Mouse (Mus musculus): ENCODE results near the gene Hltf.
"Not testable (repeated sequence)": the region's sequence is repeated elsewhere in the genome, so short reads cannot be mapped to it uniquely, and the experiment has no call there.

The Hltf gene

DNA sequence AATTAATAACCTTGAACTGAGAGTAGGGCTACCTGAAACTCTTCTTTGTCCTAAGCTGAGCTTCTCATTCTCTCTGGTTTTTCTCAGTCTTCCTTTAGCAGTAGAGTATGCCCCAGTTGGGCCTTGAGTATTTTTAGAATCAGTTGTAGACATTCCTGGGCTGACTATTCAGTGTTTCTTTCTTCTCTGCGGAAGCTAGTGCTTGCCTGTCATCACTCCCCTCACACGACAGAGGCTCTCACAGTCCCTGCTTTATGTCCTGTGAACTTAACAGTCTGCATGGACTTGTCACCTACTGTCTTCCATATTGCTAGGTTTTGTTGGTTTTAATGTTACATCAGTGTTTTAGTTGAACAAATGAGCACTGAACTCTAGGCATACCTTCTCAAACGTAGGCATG is 24.6 kb downstream of the Hltf start:
- in situ Hi-C loops (cut with MboI; ENCODE audit: unreplicated experiment in 2 of 2), result no loop called here

DNA sequence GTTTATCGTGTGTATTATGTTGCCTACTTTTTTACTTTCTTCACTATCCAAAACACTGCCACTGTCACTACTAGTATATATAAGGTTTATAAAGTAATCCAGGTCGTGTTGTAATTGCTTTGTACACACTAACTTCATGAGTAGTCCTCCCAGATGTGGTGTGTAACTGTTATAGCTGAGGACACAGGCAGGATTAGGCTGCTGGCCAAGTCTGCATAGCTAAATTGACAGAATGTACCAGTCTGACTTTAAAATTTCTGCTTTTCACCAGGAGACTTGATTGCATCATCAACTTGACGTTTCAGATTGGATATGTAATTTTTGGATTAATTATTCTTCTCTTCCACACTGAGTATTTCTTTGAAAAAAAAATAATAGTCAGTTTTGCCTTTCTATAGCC is 46.2 kb downstream of the Hltf start:
- in situ Hi-C loops (cut with MboI; ENCODE audit: unreplicated experiment in 2 of 2), result no loop called here

DNA sequence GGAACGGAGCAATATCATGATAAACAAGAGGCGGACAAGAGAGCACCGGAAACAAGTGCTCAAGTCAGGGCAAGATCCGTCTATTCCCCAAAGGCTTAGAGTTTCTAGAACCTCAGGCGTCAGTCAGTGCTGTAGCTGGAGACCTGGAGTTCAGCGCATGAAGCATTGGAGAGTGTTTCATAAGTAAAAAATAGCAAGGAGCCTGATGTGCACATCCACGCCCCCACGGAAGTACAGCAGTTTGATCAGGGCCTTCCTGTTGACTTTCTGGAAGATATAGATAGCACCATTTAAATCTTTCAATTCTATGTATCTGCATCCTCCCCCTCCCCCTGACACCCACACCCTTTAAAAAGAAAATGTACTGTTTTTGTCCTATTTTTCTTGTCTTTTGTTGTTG is 46.7 kb downstream of the Hltf start:
- in situ Hi-C loops (cut with MboI; ENCODE audit: unreplicated experiment in 2 of 2), result no loop called here

DNA sequence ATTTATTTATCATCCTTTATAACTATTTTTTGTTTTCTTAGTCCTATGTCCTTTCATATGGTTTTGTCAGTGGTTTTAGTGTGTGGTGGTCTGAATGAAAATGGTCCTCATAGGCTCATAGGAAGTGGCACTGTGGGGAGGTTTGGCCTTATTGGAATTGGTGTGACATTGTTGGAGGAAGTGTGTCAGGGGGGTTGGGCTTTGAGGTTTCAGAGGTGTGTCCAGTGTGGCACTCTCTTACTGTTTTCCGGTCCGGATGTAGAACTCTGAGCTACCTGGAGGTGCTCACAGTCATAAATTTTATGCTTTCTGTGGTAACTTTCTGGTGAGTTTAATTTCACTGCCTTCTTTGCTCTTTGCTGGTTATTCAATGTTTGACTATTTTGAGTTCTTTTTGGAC is 47.2 kb downstream of the Hltf start:
- in situ Hi-C loops (cut with MboI; ENCODE audit: unreplicated experiment in 2 of 2), result no loop called here

DNA sequence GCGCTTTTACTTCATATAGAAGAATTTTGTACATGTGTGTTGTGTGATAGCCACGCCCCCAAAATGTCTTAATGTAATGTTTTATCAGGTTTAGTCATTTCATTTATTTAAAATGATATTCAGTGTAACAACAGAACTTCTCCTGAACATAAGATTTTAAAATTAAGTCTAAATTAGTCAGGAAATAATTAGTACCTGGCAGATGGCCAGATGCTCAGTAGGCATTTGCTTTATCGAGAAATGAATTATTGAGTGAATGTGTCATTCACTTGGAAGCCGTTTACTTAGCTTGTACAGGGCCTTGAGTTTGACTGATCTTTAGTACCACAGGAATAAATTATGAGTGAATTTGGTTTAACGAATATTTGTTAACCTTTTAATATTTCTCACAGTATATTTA is 51.3 kb downstream of the Hltf start:
- in situ Hi-C loops (cut with MboI; ENCODE audit: unreplicated experiment in 2 of 2), result no loop called here

DNA sequence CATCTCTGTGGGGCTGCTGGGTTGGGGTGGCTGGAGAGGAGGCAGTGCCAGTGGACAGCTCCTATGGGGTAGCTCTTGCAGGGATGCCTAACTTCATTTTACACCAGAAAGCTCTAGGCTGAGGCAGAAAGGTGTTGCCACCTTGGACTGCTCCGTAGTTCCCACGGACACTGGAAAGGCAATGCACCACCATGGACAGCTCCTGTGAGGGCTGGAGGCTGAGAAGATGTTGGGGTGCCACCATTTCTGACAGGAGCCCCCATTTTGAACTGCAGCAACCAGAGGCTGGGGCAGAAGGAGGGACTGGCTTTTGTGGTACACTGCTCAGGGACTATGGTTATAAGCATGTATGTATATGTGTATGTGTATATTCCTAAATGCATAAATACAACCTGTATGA is 54.3 kb downstream of the Hltf start:
- in situ Hi-C loops (cut with MboI; ENCODE audit: unreplicated experiment in 2 of 2), result no loop called here

DNA sequence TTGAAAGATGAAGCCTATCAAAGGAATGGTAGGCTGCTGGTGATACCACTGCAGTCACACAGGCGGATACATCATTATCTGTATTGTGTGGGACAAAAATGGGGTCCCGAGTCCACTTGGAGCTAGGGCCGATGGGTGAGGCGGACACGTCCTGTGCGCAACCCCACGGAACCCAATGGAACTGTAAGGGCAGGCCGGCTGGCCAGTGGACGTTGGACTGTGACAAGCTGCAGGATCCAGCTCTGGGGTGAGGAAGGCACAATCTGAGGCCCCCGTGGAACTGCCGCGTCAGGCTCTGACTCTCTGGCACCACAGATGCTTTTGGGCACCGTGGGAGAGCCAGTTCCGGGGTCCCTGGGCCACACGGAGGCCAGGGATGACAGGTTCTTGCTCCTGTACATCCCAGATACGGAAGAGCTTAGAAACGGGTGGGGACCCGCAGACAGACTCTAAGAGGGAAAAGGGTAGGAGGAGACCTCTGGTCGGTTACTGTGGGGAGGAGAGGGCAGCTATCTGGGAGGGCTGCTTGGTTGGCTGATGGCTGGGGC is 61.5 kb downstream of the Hltf start:
- in situ Hi-C loops (cut with MboI; ENCODE audit: unreplicated experiment in 2 of 2), result no loop called here

DNA sequence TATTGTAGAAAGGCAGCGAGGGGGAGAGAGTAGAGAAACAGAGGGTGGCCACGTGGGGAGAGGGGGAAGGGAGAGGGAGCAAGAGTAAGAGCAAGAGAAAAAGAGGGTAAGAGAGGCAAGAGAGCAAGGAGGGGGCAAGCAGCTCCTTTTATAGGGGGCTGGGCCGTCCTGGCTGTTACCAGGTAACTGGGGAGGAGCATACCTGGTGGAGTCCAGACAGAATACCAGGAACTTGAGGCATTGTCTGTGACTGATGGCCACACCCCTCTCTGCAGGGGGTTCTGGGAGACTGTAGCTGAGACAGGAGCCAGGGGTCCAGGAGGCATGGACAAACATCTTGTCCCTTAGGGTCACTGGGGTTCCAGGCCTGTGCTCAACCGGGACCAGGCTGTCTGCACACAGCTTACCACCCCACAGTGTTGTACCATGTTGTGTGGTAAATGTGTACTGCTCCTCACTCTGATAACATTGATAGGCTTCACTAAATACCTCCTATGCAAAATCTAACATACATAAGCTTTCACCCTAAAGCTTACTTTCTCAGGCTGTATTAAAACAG is 62.2 kb downstream of the Hltf start:
- in situ Hi-C loops (cut with MboI; ENCODE audit: unreplicated experiment in 2 of 2), result no loop called here

DNA sequence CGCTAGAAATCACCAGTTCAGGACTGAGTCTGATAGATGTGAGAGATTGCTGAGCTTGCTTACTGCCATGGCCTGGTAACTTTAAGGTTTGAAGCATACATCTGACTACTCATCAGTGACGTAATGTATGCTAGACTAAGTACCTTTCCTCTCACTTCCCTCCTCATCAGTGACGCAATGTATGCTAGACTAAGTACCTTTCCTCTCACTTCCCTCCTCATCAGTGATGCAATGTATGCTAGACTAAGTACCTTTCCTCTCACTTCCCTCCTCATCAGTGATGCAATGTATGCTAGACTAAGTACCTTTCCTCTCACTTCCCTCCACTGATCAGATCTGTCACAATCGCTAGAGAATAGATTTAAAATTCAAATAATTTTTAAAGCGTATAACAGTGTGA is 64.0 kb downstream of the Hltf start:
- in situ Hi-C loops (cut with MboI; ENCODE audit: unreplicated experiment in 2 of 2), result not testable (repeated sequence)

DNA sequence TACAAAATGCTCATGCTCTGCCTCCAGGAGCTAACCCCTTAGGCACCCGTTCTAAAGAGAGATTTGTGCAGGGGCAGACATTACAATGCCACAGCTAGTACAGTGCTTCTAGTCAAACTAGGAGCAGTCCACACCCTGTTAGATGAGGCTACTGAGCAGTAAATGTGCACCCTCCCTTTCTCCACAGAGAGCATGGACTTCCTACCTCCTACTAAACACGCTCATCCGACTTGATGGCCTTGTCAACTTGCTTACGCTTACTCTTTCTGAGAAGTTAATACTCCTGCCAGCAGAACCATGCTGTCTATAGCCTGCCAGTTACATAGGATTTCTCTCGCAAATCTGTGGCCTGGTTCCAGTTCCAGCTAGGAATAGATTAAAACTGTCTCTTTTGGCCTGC is 68.0 kb downstream of the Hltf start:
- in situ Hi-C loops (cut with MboI; ENCODE audit: unreplicated experiment in 2 of 2), result no loop called here

DNA sequence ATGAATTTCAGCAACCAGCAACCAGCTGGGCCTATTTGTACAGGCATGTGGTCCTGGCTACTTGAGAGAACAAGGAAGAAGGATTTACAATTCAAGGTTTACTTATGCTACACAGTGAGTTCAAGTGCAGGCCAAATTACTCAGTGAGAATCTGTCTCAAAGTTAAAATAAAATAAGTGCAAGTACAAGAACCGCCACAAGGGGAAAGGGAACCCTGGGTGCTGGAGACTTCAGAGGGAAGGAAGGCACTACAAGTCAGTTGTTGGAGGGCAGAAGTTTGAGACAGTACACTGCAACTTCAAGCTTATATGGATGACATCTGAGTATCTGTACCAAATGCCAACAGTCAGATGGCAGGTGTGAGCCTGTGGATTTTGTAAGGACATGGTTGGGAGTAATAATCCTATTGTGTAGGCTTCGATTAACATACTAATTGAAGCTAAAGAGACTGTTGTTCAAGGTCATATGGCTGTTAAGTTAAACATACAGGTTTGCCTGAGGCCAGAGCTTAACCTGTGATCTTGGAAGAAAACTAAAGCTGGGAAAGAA is 69.5 kb downstream of the Hltf start:
- in situ Hi-C loops (cut with MboI; ENCODE audit: unreplicated experiment in 2 of 2), result no loop called here

DNA sequence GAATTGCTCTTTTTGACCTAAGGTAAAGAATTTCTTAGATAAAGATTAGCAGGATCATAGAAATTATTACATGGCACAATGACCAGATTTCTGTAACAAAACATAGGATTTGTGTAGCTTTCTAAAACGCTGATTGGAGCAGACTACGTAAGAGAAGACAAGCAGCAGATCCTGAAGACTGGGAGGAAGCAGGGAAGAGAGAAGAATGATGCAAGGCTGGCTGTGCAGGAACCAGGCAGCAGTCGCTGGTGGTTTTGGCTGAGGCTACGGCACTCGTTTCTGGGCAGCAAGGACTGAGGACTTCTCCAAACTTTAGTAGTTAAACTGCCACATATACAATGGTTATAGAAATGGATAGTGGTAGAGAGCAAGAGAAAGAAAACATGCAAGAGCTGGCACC is 71.9 kb downstream of the Hltf start:
- in situ Hi-C loops (cut with MboI; ENCODE audit: unreplicated experiment in 2 of 2), result no loop called here

DNA sequence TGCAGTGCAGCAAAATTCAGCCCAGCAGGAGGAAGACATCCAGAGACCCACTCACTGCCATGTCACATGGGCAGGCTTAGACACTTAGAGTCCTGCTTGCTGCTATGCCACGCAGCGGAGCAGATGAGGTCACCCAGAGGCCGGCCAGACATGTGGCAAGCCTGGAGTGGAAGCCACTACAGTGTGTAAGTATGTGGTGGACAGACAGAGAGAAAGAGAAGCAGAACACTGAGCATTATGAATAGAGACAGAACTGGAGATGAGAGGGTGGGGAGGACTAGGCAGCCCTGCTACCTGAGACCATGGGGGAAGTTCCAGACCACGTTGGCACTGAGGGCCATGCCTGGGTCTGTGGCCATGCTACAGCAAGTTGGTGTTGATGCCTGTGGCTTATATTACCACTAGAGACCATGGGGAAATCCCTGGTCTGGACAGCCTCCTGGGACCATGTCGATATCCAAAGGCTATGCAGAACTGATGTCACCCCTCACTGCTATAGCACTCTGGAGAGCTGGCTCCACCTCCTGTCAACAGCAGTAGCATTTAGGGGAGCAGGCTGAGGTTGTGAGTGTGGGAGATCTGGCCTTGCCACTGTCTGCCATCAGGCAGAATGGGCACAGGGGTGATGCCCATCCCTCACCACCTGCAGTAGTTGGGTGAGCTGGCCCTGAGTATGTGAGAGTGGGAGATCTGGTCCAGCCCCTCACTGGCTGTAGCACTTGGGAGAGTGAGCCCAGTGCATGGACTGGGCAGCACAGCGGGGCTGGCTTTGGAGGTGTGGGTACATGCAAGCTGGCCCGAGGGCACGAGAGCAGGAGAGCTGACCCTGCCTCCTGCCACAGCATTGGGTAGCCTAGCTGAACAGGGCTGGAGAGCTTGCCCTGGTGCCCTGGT is 73.1 kb downstream of the Hltf start:
- in situ Hi-C loops (cut with MboI; ENCODE audit: unreplicated experiment in 2 of 2), result no loop called here

DNA sequence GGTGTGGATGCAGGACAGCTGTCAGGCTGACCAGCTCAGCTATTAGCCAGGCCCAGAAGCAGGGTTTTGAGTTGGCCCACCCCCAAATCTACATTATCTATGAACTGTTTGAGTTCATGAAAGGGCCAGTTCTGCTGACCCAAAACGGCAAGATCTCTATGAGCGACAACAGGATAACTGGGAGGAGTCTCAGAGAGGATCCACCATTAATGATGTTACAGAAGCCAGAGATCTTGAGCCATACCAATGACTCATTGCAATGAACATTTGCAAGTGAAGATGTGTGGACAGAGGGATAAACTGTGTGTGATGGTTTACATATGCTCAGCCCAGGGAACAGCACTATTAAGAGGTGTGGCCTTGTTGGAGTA is 73.7 kb downstream of the Hltf start:
- in situ Hi-C loops (cut with MboI; ENCODE audit: unreplicated experiment in 2 of 2), result no loop called here

DNA sequence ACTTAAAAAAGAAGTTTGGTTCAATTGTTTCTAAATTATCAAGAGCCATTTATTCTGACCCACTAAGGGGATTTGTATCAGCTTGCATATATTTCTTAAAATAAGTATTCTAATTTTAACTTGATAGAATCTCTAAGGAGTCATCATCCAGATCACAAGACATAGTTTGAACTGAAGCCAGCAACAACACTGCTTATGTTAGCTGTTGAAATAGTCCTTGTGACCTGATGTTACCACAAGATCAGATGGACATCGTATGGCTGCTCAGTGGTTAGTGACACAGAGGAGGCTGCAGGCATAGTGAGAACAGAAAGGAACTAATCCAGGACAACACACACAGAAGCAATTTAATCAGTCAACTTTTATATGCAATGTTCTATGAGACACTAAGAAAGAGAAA is 75.1 kb downstream of the Hltf start:
- in situ Hi-C loops (cut with MboI; ENCODE audit: unreplicated experiment in 2 of 2), result no loop called here

DNA sequence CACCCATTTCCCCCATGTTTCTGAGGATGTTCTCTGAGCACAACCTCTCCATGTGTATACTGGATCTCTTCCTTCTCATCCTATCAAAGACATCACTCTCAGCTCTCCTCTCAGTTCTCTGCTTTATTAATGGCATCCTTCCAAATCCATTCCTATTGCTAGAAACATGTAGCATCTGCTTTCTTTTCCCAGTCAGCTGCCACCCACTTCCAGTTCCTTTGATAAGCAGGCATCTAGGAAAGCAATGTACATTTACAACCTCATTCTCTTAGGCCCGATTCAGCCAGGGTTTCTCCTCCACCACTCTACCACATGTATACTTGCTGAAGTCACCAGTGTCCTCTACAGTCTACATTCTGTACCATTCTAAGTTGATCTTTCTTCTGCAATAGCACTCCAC is 76.1 kb downstream of the Hltf start:
- in situ Hi-C loops (cut with MboI; ENCODE audit: unreplicated experiment in 2 of 2), result no loop called here

DNA sequence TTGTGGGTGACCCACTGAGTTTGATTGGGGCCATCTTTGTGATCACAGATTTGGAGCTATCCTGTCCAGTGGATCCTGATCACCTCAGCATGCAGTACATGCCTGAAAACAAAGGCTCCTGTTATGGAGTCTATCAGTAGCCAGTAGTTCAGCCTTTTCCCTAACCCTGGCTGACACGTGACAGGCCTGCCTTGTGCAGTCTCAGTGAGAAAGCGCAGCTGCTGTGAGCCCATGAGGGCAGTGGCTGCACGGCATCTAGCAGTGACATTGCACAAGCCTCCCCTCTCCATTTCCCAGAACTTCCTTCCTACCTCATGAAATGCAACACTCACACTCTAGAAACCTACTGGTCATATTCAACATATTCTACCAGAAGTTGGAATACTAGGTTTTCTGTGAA is 76.9 kb downstream of the Hltf start:
- in situ Hi-C loops (cut with MboI; ENCODE audit: unreplicated experiment in 2 of 2), result no loop called here

DNA sequence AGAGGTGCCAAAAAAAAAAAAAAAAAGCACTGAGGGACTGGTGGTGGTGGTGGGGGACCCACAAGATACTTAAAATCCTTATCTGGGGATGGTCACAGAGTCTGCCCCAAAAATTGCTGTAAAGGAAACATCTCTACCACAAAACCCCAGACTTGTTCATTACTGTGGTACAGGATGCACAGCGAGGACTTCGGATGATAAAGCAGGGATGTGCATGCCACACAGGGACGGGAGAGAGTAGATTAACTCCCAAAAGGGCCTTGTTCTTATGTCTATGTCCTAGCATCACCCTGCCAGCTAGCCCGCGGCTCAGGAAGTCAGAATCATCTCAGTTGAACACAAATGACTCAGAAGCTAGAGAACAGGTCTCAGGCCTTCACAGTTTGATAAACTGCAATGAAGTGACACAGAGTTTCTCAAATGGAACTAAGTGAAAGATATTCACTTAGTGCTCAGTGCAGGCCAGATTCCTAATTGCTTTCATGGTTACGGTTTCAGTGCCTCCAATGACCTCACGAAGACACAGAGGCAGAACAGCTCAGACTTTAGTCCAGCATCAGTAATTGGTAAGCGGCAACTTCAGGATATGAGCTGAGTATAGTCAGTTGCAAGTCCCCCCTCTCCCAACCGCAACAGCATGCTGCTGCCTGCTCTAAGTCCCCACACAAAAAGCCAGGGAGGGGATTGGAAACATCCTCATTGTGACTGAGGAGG is 79.4 kb downstream of the Hltf start:
- in situ Hi-C loops (cut with MboI; ENCODE audit: unreplicated experiment in 2 of 2), result no loop called here

DNA sequence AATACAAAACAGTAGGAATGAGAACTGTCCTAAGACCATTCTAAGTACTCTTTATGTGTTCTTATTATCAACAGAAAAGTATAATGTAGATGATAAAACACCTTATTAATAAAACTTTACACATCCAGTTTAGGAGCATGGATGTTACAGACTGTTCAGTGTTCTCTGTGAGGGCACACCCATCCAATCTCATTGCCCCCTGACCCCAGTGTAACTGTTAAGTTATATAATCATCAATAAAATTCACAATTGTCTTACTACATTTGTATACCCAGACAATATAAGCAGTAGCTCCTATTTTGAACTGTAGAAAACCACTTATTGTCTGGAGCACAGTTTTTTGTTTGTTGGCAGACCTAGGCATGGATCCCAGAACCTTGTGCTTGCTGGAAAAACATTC is 83.6 kb downstream of the Hltf start:
- in situ Hi-C loops (cut with MboI; ENCODE audit: unreplicated experiment in 2 of 2), result no loop called here

DNA sequence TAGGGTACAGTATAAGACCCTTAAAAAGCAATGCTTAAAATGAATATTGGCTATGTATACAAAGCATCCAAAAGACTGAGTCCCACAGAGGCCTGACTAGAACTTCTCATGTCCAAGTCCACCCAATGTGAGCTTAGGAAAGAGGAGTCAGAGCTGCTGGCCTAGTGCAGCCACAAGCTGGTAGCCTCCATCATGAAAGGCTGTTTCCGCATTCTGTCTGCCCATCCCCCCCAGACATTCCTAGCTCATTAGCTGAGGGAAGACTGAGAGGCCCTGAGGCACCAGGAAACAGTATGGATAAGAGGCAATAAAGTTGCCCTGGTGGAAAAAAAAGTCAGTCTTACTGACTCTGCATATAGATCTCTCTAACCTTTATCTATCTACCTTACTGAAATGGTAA is 84.1 kb downstream of the Hltf start:
- in situ Hi-C loops (cut with MboI; ENCODE audit: unreplicated experiment in 2 of 2), result no loop called here

DNA sequence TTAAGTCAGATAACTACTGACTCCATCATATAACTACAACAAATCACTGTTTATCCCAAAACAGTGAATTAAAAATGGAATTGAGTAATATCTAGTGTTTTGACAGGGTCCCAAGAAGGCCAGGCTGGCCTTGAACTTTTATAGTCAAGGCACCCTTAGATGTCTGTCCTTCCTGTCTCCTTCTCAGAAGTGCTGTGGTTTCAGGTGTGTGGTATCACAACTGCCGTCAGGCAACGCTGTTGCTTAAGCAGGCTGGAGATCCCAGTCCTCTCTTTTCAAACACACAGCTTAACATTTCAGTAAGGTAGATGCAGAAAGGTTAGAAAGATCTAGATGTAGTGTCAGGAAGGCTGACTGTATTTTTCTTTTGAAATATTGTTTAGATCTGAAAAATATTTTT is 84.5 kb downstream of the Hltf start:
- in situ Hi-C loops (cut with MboI; ENCODE audit: unreplicated experiment in 2 of 2), result no loop called here

Data from v-Abl transformed pro-B cells (cell line).